Mouse (Mus musculus) layer of hippocampus, adult 8-10 months (tissue): ENCODE results near the gene Gm20708. TPM values are rescaled to one million over a fixed set of nuclear protein-coding genes. Genes with fewer than 3 reads are reported as not detected.
"Not testable (repeated sequence)": the region's sequence is repeated elsewhere in the genome, so short reads cannot be mapped to it uniquely, and the experiment has no call there.

Experiments
- DNase-seq, 2 experiments: peaks; one replicate each; pipeline ENCODE4 v3.0.0; 2022; ENCODE audit warnings: low spot score in 2 of 2
- total RNA-seq, 4 experiments: library from RNA; stranded (reverse); gene quantifications; 2 replicates each; pipeline ENCODE4 v1.2.4; 2022

Gene Gm20708
- total RNA-seq, 4 experiments from 2014 or later: 1.7 to 2.2 (median 1.9) TPM; not detected in 1

- DNase-seq: peak; percentile 60 to 63
Measured at GRCm38 (mm10) chr11:117810401-117811046, 1.1 kb downstream of the Gm20708 start.

- DNase-seq: no peak
Measured at GRCm38 (mm10) chr11:117813867-117814266, 4.4 kb downstream of the Gm20708 start.

- no peak for DNase-seq
Measured at GRCm38 (mm10) chr11:117814704-117815366, 5.4 kb downstream of the Gm20708 start.

DNA sequence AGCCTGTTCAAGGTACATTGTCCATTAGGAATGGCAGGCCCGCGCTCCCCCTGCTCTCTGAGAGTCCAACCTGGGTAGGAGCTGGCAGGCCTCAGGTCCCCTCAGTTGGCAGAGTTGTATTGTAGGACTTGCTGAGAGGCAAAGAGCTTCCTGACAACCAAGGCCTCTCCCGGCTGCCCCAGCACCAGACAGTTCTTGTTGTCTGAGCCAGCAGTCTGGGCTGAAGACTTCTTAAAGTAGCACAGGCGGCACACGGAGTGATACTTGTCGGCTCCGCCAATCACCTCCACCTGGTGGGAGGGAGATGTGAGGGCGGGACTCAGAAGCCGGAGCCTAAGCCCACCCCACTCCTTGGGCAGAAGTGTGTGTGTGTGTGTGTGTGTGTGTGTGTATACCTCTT lies 6.4 kb downstream of the Gm20708 start:
- not testable (repeated sequence) for DNase-seq

DNA sequence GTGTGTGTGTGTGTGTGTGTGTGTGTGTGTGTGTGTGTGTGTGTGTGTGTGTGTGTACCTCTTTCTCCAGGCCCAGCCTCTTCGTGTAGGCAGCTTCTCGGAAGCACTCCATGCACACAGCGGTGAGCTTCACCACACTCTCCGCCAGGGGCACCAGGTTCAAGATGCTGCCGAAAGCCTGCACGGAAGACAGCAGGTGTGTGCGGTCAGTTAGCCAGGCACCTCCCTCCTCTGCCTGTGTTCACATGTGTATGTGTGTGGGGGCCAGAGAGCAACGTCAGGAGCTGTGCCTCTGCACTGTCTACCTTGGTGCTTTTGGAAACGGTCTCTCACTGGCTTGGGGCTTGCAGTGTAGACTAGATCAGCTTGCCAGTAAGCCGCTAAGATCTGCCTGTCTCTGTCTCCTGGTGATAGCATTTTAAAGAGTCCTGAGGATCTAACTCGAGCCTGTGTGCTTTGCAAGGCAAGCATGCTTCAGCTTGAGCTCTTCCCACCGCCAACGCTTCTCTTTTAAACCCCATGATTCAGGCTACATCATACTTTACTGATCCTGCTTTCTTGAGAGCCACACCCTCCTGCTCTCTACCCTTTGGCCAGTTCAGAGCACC lies 7.0 kb downstream of the Gm20708 start:
- DNase-seq: no peak

DNA sequence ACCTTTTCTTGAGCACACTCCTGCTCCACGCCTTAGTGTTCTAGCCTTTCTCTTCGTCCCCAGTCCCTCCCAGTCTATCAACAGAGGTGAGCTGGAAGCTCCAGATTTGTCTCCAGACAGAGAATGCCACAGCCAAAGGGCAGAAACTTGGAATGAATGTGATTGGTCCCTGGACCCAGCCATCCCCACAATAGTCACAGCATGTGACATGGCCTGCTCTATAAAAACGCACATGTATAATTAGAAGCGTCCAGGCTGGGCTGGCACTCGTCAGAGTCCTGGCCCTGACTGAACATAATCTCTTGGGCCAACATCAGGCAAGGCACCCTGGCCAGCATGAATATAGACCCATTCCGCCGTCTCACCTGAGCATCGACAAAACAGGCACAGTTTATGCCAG lies 9.6 kb downstream of the Gm20708 start:
- no peak for DNase-seq

GRCm38 (mm10) chr11:117820173-117820572 lies 10.7 kb downstream of the Gm20708 start:
- no peak for DNase-seq

DNA sequence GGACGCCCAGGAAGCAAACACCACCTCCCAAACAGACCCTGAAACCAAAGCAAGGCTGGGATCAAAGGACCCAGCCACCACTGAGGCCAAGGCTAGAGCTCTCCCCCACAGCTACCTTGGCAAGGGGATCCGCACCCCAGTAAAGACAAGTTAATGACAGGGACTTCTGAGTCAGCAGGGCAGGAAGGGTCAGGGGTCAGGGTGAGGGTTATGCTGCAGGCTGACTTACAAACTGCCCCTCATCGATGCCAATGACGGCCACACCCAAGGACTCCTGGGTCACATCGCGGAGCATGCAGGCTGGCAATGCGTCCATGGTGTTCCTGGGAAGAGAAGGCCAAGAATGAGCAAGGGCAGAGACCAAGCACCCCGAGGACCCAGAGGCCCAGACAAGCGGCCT lies 12.4 kb downstream of the Gm20708 start:
- DNase-seq: no peak

DNA sequence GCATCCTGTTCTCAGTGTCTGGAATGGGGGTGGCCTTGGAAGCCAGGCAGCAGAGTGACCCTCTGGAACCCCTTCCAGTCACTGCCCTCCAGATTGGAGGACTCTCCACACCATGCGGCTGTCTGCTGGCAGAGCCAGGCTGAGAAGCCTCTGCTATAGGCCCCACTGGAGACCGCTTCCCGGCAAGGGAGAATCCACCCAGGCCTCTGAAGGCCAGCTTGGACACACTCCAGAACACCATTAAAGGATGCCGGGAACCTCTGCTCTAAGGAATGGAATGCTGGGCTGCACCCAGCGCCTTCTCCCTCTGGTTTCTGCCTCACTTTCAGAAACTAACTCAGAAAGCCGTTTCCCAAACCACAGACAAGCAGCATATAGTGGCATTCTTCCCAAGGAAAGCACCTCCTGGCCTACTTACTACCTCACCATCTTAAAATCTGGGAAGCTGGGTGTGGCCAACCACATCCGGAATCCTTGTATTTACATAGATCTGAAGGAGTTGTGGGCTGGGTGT lies 13.3 kb downstream of the Gm20708 start:
- DNase-seq: no peak

- DNase-seq: no peak
Measured at GRCm38 (mm10) chr11:117823411-117823810, 13.9 kb downstream of the Gm20708 start.

DNA sequence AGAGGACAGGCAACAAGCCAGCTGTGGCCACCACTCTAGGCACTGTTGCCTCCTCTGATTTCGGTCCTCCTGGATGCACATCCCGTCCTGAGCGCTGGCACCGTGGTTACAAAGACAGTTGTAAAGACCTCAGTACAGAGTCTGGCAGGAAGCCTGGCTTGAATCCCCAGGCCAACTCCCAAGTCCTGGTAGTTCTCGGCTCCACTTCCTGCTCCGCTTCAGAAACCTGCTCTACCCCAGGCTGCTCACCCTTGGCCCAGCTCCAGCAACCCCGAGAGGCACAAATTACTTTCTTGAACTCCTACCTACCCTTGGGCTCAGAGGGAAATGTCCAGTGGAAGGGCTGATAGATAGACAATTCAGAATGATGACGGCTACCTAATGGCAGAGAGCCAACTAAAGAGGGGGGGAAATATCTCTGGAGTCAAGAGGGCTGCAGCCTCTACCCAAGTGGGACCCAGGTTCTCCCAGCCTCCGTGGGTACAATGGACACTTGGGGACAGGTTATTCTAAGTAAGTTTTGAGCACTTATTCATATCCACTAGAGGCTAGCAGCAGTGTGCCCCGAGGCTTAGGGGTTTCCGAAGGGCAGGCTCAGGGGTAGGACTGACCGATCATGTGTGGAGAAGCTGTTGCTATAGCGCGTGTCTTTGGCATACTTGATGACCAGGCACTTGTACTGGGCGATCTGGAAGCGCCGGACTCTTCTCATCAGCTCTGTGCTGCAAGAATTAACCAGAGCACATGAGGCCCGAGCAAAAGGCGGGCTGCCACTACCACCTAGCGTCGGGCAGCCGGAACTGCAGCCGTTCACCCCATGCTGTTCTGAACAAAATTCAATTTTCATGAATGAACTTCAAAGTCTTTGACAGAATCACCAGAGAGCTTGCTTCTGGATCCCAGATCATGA lies 14.8 kb downstream of the Gm20708 start:
- peak; percentile 61 to 85 for DNase-seq

DNA sequence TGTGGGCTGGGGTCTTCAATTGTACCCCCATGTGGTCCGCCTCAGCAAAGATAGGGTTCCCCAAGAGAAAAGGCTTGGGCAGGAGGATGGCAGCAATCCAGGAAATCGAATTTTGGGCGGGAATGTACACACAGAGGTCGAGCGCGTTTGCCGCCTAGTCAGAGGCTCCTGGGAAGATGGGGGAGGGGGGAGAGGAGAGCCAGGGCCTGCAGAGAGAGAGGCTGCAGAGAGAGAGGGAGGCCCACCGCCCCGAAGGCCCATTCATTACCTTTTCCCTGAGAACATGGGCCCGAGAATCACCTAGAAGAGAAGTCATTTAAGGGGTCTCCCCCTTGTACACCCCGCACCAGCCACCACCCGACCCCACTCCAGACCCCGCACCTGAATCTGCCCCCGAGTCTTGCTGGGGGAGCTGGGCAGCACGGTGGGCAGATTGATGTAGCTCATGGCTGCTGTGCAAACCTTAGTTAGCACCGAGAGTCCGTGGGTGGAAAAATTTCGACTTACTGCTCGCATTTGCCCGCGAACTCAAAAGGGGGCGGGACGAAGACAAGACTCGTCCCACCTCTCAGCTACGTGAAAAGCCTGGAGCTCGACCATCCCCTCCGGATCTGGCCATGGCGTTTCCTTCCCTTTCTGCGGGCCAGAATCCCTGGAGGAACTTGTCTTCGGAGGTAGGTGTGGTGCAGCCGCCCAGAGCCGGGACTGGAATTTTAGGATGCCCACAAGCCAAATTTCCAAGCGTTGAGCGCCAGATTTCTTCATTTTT lies 16.0 kb downstream of the Gm20708 start, which contains the start of the genes Afmid and Tk1:
Afmid (plus strand) TSS at position 592 of the 769 bp plus-strand sequence.
Tk1 (minus strand) TSS at position 760 of the 769 bp plus-strand sequence.
- DNase-seq: no peak

GRCm38 (mm10) chr11:117826164-117826563 lies 16.7 kb downstream of the Gm20708 start:
- no peak for DNase-seq

DNA sequence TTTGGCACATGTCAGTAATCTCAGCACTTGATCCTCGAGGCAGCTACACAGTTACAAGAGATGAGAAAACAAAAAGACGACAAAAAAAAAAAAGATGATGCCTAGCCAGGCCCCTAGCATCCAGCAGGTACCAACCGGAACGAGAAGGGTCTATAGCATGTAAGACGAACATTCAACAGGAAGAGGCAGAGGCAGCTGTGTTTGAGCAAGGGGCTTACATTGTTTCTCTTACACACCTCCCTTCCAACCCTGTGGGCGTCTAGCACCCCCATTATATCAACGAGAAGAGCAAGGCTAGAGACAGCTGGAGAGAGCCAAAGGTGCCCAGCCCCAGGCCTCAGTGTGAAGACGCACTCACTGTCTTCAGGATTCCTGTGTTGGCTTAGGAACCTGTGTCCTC lies 17.4 kb downstream of the Gm20708 start:
- DNase-seq: no peak

GRCm38 (mm10) chr11:117827386-117827785 lies 17.9 kb downstream of the Gm20708 start:
- no peak for DNase-seq

- DNase-seq: no peak
Measured at GRCm38 (mm10) chr11:117828149-117828887, 18.9 kb downstream of the Gm20708 start.

DNA sequence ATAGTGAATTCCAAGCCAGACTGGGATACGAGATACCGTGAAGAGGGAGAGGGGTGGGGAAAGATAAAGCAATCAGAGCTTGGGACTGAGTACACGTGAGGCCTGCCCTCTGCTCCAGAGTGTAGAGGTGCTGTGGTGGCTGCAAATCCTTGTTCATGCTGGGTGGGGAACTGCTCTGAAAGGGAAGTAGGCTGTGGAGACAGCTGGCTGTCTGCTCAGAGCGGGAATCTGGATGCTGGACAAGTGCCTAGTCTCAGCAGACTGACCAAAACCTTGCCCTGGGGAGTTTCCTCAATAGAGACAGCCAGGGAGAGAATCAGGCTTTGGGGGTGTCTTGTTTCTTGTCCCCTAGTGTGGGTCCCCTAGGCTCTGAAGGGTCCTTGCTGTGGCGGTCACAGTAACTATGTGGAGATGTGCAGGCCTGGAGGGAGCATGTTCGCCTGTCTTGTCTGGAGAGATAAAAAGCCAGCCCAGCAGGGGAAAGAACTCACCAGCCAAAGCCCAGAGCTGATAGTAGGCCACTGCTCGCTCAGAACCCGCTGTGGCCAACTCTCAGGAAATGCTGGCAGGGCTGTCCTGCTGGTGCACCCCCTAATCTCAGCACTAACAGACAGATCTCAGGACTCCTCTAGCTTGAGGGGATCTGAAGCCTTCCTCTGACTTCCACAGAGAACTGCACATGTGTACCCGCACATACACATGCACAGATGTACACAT lies 19.6 kb downstream of the Gm20708 start:
- DNase-seq: no peak

- no peak for DNase-seq
Measured at GRCm38 (mm10) chr11:117829671-117830215, 20.3 kb downstream of the Gm20708 start.

GRCm38 (mm10) chr11:117830401-117830800 lies 20.9 kb downstream of the Gm20708 start:
- DNase-seq: no peak
